Mouse (Mus musculus) cerebellum, postnatal 4 days (tissue): ENCODE measurements around the gene Cln3.

Experiments
- DNase-seq, 2 experiments: peaks; one replicate each; pipeline ENCODE4 v3.0.0; 2022; ENCODE audit warnings: low spot score in 2 of 2, mixed read lengths in 1 of 2

The Cln3 gene

GRCm38 (mm10) chr7:126585717-126586116 lies at the start of gene Cln3:
Cln3 (minus strand) TSS chr7:126585817.
- no peak for DNase-seq

- no peak for DNase-seq
These were observed 49.8 kb upstream of the Cln3 start for GRCm38 (mm10) chr7:126635375-126635774.

- no peak for DNase-seq
These were observed 46.9 kb upstream of the Cln3 start for GRCm38 (mm10) chr7:126632478-126632877.

GRCm38 (mm10) chr7:126630824-126631518 lies 45.4 kb upstream of the Cln3 start, which contains the start of gene Nupr1:
Nupr1 (minus strand) TSS chr7:126630861.
- no peak for DNase-seq

GRCm38 (mm10) chr7:126629915-126630314 lies 44.3 kb upstream of the Cln3 start:
- DNase-seq, result no peak

- DNase-seq, result no peak
These were observed 42.5 kb upstream of the Cln3 start for GRCm38 (mm10) chr7:126628111-126628510.

GRCm38 (mm10) chr7:126625807-126626600 lies 40.4 kb upstream of the Cln3 start:
- DNase-seq, result no peak

- peak in 1 of 2 experiments; percentile 5 for DNase-seq
These were observed 39.8 kb upstream of the Cln3 start for GRCm38 (mm10) chr7:126625369-126625768.

GRCm38 (mm10) chr7:126624774-126625173 lies 39.2 kb upstream of the Cln3 start:
- no peak for DNase-seq

- no peak for DNase-seq
These were observed 37.8 kb upstream of the Cln3 start for GRCm38 (mm10) chr7:126623381-126623780.

GRCm38 (mm10) chr7:126621452-126622359 lies 36.1 kb upstream of the Cln3 start:
- no peak for DNase-seq

GRCm38 (mm10) chr7:126619559-126620275 lies 34.1 kb upstream of the Cln3 start:
- no peak for DNase-seq

GRCm38 (mm10) chr7:126616707-126617106 lies 31.1 kb upstream of the Cln3 start:
- no peak for DNase-seq

- DNase-seq, result no peak
These were observed 27.1 kb upstream of the Cln3 start for GRCm38 (mm10) chr7:126612736-126613135.

GRCm38 (mm10) chr7:126607796-126608195 lies 22.2 kb upstream of the Cln3 start:
- DNase-seq, result no peak

GRCm38 (mm10) chr7:126607064-126607463 lies 21.4 kb upstream of the Cln3 start:
- no peak for DNase-seq

GRCm38 (mm10) chr7:126606611-126607010 lies 21.0 kb upstream of the Cln3 start:
- no peak for DNase-seq

GRCm38 (mm10) chr7:126602650-126603049 lies 17.0 kb upstream of the Cln3 start:
- no peak for DNase-seq

GRCm38 (mm10) chr7:126601896-126602295 lies 16.3 kb upstream of the Cln3 start:
- no peak for DNase-seq

GRCm38 (mm10) chr7:126598919-126599318 lies 13.3 kb upstream of the Cln3 start:
- DNase-seq, result no peak

GRCm38 (mm10) chr7:126596414-126596813 lies 10.8 kb upstream of the Cln3 start:
- DNase-seq, result no peak
